Mouse (Mus musculus) hindbrain, embryonic 12.5 days (tissue): ENCODE measurements around the gene Usp54. TPM values are rescaled to one million over a fixed set of nuclear protein-coding genes. Genes with fewer than 3 reads are reported as not detected.
"Not testable (repeated sequence)": the region's sequence is repeated elsewhere in the genome, so short reads cannot be mapped to it uniquely, and the experiment has no call there.

ENCODE experiments used
- ATAC-seq: fragments of 200-750 bp; cut with Nextera tagmentation; 2 replicates; pipeline ENCODE4 v1.8.0; 2017; ENCODE audit warnings: moderate TSS enrichment; ENCODE audit not compliant: low FRiP score
- H3K27ac ChIP-seq: fragments of 300-500 bp; sonication (generic); 2 replicates; pipeline ENCODE4 v1.5.1; 2016; ENCODE audit warnings: mild to moderate bottlenecking
- H3K27me3 ChIP-seq: fragments of 300-500 bp; sonication (generic); 2 replicates; pipeline ENCODE4 v1.6.1; 2016; ENCODE audit warnings: mild to moderate bottlenecking
- H3K36me3 ChIP-seq: fragments of 300-500 bp; sonication (generic); 2 replicates; pipeline ENCODE4 v1.6.1; 2016; ENCODE audit warnings: mild to moderate bottlenecking
- H3K4me1 ChIP-seq: fragments of 300-500 bp; sonication (generic); 2 replicates; pipeline ENCODE4 v1.6.1; 2016
- H3K4me2 ChIP-seq: fragments of 300-500 bp; sonication (generic); replicated peaks from 2 replicates; pipeline ENCODE4 v1.6.1; 2016; ENCODE audit warnings: mild to moderate bottlenecking
- H3K4me3 ChIP-seq: fragments of 300-500 bp; sonication (generic); 2 replicates; pipeline ENCODE4 v1.5.1; 2016; ENCODE audit warnings: mild to moderate bottlenecking
- H3K9ac ChIP-seq: fragments of 300-500 bp; sonication (generic); 2 replicates; pipeline ENCODE4 v1.6.1; 2016; ENCODE audit warnings: mild to moderate bottlenecking, moderate library complexity
- H3K9me3 ChIP-seq: fragments of 300-500 bp; sonication (generic); replicated peaks from 2 replicates; pipeline ENCODE4 v1.6.1; 2016; ENCODE audit warnings: mild to moderate bottlenecking
- WGBS: fragments of 180-500 bp; shearing (Covaris S2); methylation state at CpG from one replicate; pipeline ENCODE4 v1.1.7; 2016; 5-methylcytosine and 5-hydroxymethylcytosine counted together
- polyA plus RNA-seq: library from polyadenylated mRNA; unstranded; fragments of >200 nt; fragmentation: Nextera tagmentation; extraction: Ambion mirVana; gene quantifications from 2 replicates; pipeline ENCODE4 v1.2.1, GENCODE M21; 2016

Usp54 gene
- polyA plus RNA-seq, 1 experiment from 2014 or later = 16.6 TPM

DNA sequence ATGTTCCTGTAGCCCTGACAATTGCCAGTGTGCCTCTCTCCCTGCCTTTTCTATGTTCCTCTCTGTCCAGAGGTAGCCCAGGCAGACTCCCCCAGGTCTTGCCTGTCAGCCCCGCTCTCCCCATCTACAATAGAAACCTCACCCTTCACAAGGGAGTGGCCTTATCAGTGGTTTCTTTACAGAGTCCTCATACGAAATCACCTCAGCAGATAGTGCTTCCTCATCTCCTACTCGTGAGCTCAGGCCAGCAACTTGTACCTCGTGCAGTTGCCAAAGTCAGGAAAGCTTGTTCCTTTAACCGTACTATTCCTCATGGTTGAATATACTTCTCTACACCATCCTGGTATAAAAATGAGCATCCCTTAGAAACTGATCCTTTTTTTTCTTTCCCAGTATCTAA, 53.4 kb downstream of the Usp54 start:
- H3K9me3 ChIP-seq = no peaks in the 10 kb centered on the region
- H3K36me3 ChIP-seq = peaks cover 26% of the 10 kb centered on the region
- H3K4me1 ChIP-seq = no peaks in the 10 kb centered on the region
- 88% methylated on average over 5 of the region's 5 CpGs for WGBS
- ATAC-seq = no peak
- H3K9ac ChIP-seq = no peak overlapping the region
- H3K4me3 ChIP-seq = no peak overlapping the region
- no peak overlapping the region for H3K4me2 ChIP-seq
- H3K27me3 ChIP-seq = no peaks in the 10 kb centered on the region
- no peak overlapping the region for H3K27ac ChIP-seq

DNA sequence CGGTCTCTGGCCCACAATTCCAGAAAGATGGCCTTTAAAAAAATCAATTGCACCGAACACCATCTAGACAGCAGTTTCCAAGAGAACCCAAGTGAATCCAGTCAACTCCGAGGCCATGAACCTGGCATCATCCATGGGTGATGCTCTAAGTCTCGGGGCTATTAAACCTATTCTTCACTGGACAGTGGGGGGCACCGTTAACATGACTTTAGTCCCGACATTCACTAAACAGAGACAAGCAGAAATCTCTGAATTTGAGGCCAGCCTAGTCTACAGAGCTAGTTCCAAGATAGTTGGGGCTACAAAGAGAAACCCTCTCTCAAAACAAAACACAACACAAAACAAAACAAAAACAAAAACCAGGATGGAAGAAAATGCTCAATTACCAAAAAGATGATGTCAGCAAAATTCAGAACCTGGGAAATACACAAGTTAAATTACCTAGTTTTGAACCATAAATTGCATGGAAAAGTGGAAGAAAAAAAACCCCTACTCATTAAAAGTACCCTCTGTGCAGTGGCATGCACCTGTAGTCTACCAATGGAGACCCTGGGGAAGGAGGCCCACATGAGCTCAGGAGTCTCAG, 61.9 kb downstream of the Usp54 start:
- Histone ChIP-seq H3K27ac (no peak overlapping the region), H3K9me3 (no peaks in the 10 kb centered on the region), H3K9ac (no peak overlapping the region), H3K27me3 (no peaks in the 10 kb centered on the region), H3K4me3 (no peak overlapping the region), H3K4me2 (no peak overlapping the region), H3K36me3 (peaks cover 29% of the 10 kb centered on the region), H3K4me1 (no peaks in the 10 kb centered on the region)
- 69% methylated on average over 6 of the region's 6 CpGs for WGBS
- ATAC-seq = no peak

DNA sequence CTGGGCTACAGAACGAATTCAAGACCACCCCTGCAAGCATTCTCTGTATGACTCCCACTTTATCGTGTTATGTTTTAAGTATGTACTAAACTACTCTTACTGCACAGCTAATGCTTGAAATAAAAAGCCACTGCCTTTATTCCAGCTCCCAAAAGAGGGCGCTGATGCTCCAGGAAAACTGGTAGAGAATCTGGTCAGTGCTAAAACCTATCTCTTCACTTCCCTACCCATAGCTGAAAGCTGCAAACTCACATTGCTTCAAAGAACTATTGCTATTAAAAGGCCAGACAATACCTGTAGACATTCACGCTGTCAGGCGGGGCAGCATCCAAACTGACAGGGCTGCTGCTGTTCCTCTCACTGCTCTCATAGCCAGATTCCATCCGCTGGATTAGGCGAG, 64.7 kb downstream of the Usp54 start:
- no peak overlapping the region for H3K9ac ChIP-seq
- no peaks in the 10 kb centered on the region for H3K27me3 ChIP-seq
- H3K4me3 ChIP-seq = no peak overlapping the region
- no peak overlapping the region for H3K27ac ChIP-seq
- no peaks in the 10 kb centered on the region for H3K9me3 ChIP-seq
- H3K36me3 ChIP-seq = peaks cover 24% of the 10 kb centered on the region; the same call in 1 of the 2 replicates
- H3K4me2 ChIP-seq = no peak overlapping the region
- ATAC-seq = no peak; the same call in 1 of the 2 replicates
- 55% methylated on average over 7 of the region's 7 CpGs for WGBS
- H3K4me1 ChIP-seq = no peaks in the 10 kb centered on the region

DNA sequence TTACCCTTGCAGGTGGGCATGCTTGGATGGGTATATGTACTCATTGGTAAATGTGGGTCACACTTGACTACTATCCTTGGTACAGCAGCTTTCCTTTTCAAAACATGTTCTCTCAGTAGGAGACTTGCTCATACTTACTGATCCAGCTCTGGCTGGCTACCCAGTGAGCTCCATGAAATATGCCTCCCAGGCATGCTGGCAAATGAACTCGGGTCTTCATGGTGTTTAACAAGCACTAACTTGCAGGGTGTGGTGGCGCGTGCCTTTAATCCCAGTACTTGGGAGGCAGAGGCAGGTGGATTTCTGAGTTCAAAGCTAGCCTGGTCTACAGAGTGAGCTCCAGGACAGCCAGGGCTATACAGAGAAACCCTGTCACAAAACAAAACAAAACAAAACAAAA, 67.7 kb downstream of the Usp54 start:
- not testable (repeated sequence) for H3K4me3 ChIP-seq, H3K4me1 ChIP-seq, H3K9me3 ChIP-seq, H3K27me3 ChIP-seq, H3K27ac ChIP-seq, ATAC-seq, H3K9ac ChIP-seq, H3K4me2 ChIP-seq
- WGBS = 90% methylated on average over 3 of the region's 3 CpGs
- peaks cover 47% of the 10 kb centered on the region for H3K36me3 ChIP-seq

DNA sequence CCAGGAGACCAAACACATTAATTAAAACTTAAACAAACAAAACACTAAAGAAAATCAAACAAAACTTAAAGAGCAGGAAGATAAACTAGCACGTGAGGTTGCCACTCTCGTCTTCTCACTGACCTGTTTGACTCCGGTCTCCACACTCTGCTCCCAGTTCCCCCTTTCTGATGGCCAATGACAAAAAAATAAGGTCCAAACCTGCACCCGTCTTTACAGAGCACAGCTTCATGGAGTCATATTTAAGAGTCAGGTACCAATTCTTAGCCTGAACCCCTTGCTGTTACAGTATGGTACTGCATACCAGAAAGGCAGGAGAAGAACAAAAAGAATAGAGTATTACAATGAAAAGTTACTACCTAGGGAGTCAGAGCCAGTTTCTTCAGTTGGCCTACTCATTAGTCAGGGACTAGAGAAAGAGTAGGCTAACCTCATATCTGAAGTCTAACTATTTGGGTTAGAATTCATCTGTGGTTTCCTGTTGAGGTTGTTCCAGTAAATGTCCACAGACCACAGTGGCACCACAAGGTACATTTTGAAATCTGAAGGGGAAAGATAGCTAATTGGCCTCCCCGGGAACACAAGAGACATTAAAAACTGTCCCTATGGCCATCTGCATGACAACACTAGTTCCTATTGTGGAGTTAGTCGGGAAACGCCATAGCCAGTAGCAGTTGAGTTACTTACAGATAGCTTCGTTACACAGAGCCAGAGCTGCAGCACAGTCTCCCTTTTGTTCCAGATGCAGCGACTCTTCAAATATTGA, 75.4 kb downstream of the Usp54 start:
- H3K9me3 ChIP-seq = no peaks in the 10 kb centered on the region
- WGBS = 84% methylated on average over 9 of the region's 9 CpGs
- peaks cover 57% of the 10 kb centered on the region for H3K36me3 ChIP-seq
- H3K27me3 ChIP-seq = no peaks in the 10 kb centered on the region
- no peak overlapping the region for H3K4me2 ChIP-seq
- no peak overlapping the region for H3K9ac ChIP-seq
- no peak overlapping the region for H3K27ac ChIP-seq
- H3K4me1 ChIP-seq = no peaks in the 10 kb centered on the region
- H3K4me3 ChIP-seq = no peak overlapping the region
- no peak for ATAC-seq

DNA sequence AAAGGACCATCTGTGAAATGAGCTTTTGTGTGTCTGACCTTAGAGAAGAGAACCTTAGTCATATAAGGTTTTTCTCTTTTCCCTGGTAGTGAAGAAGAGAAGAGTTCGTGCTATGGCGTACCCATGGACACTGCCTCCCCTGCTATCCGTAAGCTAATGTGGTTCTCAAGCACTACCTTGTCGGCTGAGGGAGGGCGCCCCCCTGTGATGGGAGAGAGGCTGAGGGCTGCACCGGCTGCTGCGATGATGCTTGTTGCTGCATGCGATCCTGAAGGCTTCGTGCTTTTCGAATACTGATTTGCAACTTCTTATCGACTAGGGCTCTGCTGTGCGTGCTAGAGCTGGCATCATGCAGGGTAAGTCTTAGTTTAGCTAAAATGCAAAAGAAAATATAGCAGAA, 76.2 kb downstream of the Usp54 start:
- WGBS = 79% methylated on average over 12 of the region's 12 CpGs
- H3K9ac ChIP-seq = no peak overlapping the region

DNA sequence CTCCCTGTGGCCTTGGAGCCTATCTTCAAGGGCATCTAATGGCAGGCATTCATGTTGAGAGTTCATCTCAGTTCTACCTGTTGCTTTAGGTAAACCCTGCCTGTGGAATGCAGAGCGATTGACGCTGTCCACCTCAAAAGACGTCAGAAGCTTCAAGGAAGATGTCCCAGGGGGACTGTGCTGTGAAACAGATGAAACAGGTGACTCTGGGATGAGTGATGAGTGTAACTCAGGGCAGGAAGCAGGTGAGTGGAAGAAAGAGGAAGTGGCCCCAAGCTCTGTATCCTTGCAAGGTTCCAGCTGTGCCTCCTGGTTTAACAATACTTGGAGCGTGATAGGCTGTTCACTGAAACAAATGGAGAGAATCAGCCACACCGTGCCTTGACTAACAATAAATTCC, 79.0 kb downstream of the Usp54 start:
- H3K4me2 ChIP-seq = no peak overlapping the region
- H3K4me1 ChIP-seq = no peaks in the 10 kb centered on the region
- no peak overlapping the region for H3K9ac ChIP-seq
- 92% methylated on average over 5 of the region's 5 CpGs for WGBS
- H3K27me3 ChIP-seq = no peaks in the 10 kb centered on the region
- H3K36me3 ChIP-seq = peaks cover 50% of the 10 kb centered on the region
- no peak overlapping the region for H3K4me3 ChIP-seq
- no peak for ATAC-seq
- no peak overlapping the region for H3K27ac ChIP-seq
- no peaks in the 10 kb centered on the region for H3K9me3 ChIP-seq

More for the DNA sequence above, 76.2 kb downstream of the Usp54 start:
- no peak overlapping the region for H3K4me3 ChIP-seq
- no peaks in the 10 kb centered on the region for H3K9me3 ChIP-seq
- ATAC-seq = no peak
- no peaks in the 10 kb centered on the region for H3K4me1 ChIP-seq
- no peak overlapping the region for H3K4me2 ChIP-seq
- H3K36me3 ChIP-seq = peaks cover 52% of the 10 kb centered on the region
- no peaks in the 10 kb centered on the region for H3K27me3 ChIP-seq
- H3K27ac ChIP-seq = no peak overlapping the region

DNA sequence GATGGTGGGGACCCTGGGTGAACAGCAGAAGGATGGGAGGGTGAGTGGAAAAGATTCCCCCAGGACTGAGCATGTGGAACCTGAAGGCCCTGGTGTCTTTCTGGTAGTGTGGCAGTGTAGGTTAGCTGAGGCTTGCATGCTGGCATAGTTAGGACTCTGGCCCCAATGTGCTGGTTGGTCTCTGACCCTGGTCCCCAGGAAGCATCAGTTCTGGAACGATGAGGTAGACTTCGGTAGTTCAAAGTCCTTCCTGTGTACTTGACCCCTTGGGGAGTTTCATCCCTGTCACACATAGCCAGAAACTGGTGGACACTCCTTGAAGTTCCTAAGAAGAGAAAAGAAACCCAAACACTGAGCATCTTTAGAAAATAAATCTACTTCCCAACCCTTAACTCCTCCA, 90.7 kb downstream of the Usp54 start:
- Histone ChIP-seq H3K9me3 (no peaks in the 10 kb centered on the region), H3K9ac (no peak overlapping the region), H3K4me2 (no peak overlapping the region), H3K27ac (no peak overlapping the region), H3K27me3 (no peaks in the 10 kb centered on the region), H3K36me3 (peaks cover 32% of the 10 kb centered on the region), H3K4me3 (no peak overlapping the region), H3K4me1 (peaks cover 4% of the 10 kb centered on the region)
- 90% methylated on average over 2 of the region's 2 CpGs for WGBS
- ATAC-seq = no peak

DNA sequence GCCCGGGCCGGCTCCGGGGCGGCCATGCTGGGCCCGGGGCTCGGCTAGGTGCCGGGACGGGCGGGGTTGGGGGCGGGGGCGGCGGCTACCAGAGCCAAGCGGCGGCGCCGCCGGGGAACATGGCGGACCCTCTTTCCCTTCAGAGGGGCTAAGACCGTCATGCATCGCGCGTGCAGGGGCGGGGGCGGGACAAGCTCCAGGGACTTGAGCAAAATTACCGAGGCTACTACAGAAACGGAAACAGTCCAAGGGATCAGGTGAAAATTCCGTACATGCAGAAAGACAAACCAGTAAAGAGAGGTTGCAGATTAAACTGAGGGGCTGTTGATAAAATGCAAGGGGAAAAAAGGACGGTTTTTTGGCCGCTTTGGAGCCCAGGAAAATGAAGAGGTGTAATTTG, 94.4 kb downstream of the Usp54 start, which contains the start of gene Ppp3cb:
Gene Ppp3cb (minus strand): TSS at position 159 of the 400 bp plus-strand sequence.
- H3K9me3 ChIP-seq = no peaks in the 10 kb centered on the region
- peak; percentile 92 for ATAC-seq
- peak within 1 kb of the TSS; percentile 99 for H3K27ac ChIP-seq
- H3K4me3 ChIP-seq = peak within 1 kb of the TSS; percentile 95
- peak within 1 kb of the TSS; percentile 64 for H3K4me2 ChIP-seq
- H3K27me3 ChIP-seq = no peaks in the 10 kb centered on the region
- H3K4me1 ChIP-seq = peaks cover 13% of the 10 kb centered on the region
- H3K9ac ChIP-seq = peak within 1 kb of the TSS; percentile 97
- WGBS = 1% methylated on average over 24 of the region's 29 CpGs
- peaks cover 19% of the 10 kb centered on the region for H3K36me3 ChIP-seq

DNA sequence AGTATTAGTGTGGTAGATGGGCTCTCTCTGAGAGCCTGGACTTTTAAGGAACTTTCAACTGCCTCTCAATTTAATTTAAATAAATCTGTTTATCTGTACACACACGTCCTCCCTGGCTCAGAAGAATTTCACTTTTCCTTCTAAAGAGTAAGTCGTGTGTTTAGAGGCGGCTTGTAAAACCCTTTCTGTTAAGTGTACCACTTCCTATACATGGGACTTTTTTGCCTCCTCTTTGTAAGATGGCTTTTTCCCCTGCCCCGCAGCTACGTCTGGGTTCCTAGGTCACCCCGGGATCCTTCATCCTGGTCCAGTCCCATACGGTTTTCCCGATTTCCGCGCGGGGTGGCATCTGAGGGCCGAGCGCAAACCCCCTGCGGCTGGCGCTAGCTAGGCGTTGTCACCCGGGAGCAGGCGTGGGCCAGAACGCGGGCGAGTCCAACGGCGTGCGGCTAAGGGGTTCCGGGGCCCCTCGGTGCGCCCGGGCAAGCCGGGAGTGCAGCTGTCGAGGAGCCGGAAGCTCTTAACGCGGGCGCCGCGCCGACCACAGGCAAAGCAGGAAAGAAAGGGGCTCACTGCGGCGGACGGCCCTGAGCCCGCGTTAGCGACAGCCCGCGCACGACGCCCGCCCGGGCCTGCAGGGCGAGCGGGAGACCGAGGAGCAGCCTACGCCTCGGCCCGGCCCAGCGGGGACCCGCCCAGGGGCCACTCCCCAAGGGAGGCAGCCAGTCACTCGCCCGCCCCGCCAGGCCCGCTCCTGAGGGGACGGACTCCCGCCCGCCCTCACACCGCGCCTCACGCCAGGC, 95.1 kb downstream of the Usp54 start:
- Histone ChIP-seq H3K4me3 (peak overlapping the region; percentile 95), H3K4me2 (peak overlapping the region; percentile 64), H3K27me3 (no peaks in the 10 kb centered on the region), H3K9ac (peak overlapping the region; percentile 97), H3K4me1 (peaks cover 13% of the 10 kb centered on the region), H3K36me3 (peaks cover 19% of the 10 kb centered on the region), H3K27ac (peak overlapping the region; percentile 99), H3K9me3 (no peaks in the 10 kb centered on the region)
- under 1% methylated on average over 60 of the region's 67 CpGs for WGBS
- ATAC-seq = peak; percentile 95

DNA sequence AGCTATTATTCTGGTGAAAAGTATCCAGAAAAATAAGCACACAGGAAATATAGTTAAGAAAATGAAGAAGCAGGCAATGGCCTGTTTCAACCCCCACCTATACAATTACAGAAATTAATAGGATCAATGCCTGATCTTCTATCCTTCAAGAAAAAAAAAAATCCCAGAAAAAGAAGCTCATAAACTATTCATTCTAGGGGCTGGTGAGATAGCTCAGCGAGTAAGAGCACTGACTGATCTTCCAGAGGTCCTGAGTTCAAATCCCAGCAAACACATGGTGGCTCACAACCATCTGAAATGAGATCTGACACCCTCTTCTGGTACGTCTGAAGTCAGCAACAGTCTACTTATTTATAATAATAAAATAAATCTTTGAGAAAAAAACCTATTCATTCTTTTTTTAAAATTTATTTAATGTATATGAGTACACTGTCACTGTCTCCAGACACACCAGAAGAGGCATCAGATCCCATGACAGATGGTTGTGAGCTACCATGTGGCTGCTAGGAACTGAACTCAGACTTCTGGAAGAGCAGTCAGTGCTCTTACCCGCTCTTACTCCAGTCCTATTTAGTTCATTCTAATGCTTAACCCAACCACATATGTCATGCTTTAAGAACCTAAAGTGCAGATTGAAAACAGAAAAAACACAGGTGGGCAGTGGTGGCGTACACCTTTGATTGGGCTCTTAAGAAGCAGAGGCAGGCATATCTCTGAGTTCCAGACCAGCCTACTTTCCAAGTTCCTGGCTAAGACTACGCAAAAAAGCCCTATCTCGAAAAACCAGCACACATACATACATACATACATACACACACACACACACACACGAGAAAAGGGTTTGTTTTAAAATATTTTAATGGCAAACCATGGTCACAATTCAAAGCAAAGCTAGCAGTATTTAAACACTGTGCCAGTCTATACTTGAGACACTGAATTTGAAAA, 96.1 kb downstream of the Usp54 start:
- Histone ChIP-seq H3K4me2 (peak overlapping the region; percentile 64), H3K36me3 (peaks cover 11% of the 10 kb centered on the region), H3K4me3 (peak overlapping the region; percentile 95), H3K27me3 (no peaks in the 10 kb centered on the region), H3K9ac (no peak overlapping the region), H3K27ac (no peak overlapping the region), H3K4me1 (peaks cover 13% of the 10 kb centered on the region), H3K9me3 (no peaks in the 10 kb centered on the region)
- WGBS = 77% methylated on average over 7 of the region's 7 CpGs
- ATAC-seq = no peak
